Mouse (Mus musculus): ENCODE measurements around the gene Samd9l.
"Not testable (repeated sequence)": the region's sequence is repeated elsewhere in the genome, so short reads cannot be mapped to it uniquely, and the experiment has no call there.

Samd9l gene

DNA sequence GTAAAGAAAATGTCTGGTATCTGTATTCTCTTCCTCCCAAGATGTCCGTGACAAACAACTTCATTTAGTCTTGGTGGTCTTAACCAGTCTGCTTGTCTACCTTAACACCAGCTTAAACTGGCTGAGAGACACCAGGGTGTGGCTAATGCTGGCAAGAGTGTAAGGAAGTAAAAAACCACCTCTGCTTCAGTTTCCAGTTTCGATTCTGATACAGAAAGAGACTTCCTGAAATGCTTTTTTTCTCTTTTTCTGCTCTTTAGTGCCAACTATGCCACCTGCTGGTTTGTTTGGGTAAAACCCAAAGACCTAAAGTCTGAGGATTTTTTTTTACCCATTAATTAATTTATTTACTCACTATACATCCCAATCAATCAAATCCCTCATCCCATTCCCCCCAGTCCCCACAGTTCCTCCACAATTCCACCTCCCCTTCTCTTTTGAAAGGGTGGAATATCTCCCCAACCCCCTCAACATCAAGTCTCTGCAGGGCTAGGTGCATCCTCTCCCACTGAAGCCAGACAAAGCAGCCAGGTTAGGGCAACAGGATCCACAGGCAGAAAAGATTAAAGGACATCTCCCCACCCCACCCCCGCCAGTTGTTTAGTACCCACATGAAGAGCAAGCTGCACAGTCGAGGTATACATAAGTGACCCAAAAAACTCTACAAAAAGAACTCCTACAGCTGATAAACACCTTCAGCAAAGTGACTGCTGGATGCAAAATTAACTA is at the start of gene Samd9l:
Samd9l (minus strand) TSS at position 233 of the 729 bp plus-strand sequence.
- peak; percentile 58 to 71 for DNase-seq (ENCODE audit: low spot score in 2 of 2)

DNA sequence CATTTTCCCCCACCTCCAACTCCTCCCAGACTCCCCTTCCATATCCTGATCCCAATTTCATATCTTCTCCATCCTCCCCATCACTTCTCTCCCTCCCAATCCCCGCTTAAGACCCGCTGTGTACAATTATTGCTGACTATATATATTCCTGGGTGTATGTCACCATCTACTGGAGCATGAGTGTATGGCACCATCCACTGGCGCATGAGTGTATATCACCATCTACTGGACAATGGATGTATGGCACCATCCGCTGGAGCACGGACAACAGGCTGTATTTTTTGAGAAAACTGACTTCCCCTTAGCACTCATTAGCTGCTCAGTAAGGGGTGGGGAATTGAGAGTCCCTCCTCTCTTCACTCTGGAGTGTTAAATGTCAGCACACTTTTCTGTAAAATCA is 48.0 kb upstream of the Samd9l start:
- DNase-seq (ENCODE audit: low spot score in 2 of 2) = peak; percentile 68 to 72

DNA sequence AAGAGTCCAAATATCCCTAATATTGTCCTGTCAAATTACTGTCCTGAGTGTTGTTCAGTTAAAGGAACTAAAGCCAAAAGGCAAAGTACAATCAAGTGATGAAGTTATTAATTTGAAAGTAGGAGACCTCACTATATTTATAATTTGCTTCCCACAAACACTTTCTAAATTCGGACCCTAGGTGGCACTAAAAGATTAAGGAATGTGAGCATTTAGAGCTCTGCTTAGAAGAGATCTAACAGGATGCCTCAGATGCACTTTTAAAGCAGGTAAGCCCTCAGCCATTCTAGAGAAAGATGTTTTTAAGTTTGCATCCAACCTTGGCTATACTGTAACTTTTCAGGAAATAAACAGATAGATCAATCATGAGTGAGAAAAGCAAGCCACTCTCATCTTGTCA is 44.5 kb upstream of the Samd9l start:
- no peak for DNase-seq (ENCODE audit: low spot score in 2 of 2)

DNA sequence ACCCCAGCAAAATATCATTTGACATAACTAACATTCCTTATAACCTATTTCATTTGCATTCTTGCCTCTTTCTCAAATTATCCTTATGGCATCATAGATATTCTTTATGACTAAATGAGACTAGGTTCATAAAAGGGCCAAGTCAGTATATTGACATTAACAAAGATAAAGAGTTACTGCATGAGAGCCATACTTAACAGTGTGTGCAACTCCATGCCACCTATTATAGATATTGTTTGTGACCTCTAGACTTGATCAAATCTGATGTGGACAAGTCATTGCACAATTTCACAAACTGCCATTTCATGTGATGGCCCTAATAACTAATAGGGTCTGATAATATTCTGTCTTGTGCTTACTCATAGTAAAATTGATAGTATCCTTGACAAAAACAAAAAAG is 36.7 kb upstream of the Samd9l start:
- no peak for DNase-seq (ENCODE audit: low spot score in 2 of 2)

DNA sequence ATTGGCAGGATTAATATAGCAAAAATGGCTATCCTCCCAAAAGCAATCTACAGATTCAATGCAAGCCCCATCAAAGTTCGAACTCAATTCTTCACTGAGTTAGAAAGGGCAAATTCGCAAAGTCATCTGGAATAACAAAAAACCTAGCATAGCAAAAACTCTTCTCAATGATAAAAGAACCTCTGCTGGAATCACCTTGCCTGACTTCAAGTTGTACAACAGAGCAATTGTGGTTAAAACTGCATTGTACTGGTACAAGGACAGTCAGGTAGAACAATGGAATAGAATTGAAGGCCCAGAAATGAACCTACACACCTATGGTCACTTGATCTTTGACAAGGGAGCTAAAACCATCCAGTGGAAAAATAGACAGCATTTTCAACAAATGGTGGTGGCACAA is 31.6 kb upstream of the Samd9l start:
- not testable (repeated sequence) for DNase-seq (ENCODE audit: low spot score in 2 of 2)

DNA sequence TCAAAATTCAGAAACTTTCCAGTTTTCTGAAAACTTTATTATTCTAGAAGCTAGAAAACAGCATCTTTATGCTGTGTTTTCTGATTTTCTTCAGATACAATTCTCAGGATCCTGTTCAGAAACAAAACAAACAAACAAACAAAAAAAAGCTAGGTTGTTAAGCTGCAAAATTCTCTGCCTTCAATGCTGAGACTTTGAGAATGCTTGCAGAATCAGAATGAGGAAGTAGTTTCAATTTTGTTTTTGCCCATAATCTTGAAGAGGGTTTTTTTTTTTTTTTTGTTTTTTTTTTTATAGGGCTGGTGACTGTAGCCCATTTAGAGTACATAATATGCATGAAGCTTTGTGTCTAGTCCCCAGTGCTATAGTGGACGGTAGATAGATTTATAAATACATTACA is 27.7 kb upstream of the Samd9l start:
- DNase-seq (ENCODE audit: low spot score in 2 of 2) = no peak

DNA sequence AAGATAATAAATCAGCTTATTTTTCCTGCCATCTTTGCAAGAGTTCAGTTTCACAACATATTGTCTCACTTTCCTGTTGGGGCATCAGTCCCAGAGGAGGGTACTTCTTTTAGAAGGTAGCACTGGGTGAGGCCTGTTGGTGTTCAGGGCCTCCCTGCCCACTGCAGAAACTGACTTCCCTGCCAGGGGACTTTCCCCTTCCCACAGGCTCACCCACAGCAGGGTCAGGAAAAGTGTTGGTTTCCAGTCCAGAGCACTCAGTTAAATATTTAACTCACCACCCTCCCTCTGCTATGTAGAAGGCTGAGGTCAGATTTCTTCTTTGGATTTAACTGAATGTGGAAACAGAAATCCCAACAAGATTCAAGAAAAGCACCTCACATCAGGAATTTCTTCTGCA is 26.0 kb upstream of the Samd9l start:
- DNase-seq (ENCODE audit: low spot score in 2 of 2) = not testable (repeated sequence)

DNA sequence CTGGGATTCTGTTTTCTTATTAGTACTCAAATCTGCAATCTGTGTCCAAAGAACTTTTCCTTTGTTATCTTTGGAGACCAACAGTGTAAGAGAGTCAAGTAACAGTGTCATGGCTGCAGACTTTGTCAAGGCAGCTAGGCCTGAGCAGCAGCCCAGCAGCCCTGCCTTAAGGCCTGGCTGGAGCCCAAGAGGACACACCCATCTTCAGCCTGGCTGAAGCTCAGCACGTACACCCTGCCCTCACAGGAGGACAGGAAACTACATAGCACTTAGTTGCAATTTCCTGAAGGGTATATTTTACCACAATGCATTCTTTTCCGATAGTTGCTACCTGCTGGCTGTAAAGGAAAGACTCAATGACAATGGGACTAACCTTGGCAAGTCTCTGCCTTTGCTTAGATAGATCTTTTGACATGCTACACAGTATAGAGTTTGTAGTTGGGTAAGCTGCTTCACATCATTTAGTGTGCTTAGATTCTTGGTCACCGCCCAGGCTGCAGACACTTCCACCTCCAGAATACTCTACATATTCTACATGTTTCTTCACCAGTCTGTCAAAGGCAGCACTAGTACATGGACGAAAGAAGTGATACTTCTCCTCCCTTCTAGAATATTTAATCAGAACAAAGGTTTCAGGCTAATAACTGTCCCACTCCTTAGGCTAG is 25.4 kb upstream of the Samd9l start:
- DNase-seq (ENCODE audit: low spot score in 2 of 2) = not testable (repeated sequence)

DNA sequence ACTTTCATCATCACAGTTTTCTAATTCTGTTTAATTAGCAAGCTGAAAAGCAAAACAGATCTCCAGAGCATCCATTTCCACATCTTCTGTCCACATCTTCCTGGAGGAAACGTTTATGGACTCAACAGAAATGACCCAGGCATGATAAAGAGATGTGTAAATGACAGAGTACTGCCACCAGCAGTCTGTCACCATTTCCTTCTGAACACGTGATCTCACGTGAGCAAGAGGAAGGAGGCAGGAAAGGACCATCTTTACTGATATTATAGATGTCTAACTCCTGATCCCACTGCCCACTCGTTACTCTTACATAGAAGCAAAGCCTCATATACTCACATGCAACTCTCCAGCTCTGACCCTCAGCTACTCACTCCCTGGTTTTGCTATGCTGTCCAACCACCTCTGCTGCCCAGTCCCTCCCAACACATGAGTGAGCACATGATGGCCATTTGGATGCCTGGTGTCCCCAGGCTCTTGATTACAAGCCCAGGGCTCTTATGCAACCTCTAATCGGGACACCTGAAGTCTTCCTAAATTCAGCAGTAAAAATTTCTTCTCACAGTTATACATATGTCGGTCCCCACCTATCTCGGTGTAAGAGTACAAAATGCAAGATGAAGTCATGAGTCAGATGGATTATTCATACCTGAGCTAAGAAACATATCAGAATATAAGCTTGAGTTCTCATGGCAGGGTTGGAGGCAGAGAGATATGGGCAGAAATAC is 2.0 kb downstream of the Samd9l start:
- DNase-seq (ENCODE audit: low spot score in 2 of 2) = not testable (repeated sequence)

DNA sequence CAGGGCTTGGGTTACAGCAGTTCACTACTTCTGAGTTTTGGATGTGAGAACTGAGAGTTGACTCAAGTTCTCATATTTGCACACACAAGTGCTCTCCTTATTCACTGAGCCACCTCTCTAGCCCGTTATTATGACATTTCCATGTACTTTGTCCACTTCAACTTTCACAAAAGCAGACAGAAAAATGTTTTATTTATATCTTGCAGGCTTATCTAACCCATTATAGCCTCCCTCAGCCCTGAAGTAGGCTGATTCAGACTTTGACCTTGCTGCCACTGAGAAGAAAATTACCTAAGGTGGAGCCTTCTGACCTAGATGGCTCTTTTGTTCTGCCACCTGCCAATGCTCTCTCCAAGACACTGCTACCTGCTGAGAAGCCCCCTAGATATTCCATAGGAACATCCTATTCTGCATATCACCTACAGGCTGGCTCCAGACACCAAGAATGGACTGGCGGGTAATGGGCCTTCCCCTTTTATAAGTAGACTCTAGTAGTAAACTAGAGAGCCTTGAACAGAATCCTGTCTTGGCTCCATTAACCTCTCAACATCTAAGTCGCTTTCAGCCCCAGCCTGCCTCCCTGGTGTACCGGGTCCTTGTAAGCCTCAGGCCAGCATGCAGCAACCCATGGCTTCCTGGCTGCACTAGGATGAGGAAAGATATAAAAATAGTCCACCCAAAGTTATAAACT is 3.3 kb downstream of the Samd9l start:
- not testable (repeated sequence) for DNase-seq (ENCODE audit: low spot score in 2 of 2)

DNA sequence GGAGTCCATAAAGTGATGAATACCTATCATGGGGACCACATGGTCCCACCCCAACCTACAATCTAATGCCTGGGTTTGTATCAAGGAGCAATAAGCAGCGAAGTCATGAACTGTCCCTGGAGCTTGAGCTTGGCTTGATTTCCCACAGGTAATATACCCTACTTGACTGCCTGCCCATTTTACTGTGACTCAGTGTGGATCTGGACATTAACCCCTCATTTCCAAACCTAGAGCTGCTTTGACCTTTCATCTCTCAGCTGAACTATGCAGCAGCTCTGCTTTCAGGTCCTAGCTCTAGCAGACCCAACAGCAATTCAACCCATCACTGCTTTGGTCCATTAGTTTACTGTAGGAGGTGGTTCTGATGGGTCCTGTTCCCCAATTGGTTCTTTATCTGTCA is 9.4 kb downstream of the Samd9l start:
- DNase-seq (ENCODE audit: low spot score in 2 of 2) = no peak

DNA sequence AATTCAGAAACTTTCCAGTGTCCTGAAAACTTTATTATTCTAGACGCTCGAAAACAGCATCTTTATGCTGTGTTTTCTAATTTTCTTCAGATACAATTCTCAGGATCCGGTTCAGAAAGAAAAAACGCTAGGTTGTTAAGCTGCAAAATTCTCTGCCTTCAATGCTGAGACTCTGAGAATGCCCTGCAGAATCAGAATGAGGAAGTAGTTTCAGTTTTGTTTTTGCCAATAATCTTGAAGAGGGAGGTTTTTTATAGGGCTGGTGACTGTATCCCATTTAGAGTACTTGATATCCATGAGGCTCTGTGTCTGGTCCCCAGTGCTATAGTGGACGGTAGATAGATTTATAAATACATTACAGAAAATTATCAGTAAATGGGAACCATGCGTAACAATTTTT is 12.8 kb downstream of the Samd9l start:
- no peak for DNase-seq (ENCODE audit: low spot score in 2 of 2)

DNA sequence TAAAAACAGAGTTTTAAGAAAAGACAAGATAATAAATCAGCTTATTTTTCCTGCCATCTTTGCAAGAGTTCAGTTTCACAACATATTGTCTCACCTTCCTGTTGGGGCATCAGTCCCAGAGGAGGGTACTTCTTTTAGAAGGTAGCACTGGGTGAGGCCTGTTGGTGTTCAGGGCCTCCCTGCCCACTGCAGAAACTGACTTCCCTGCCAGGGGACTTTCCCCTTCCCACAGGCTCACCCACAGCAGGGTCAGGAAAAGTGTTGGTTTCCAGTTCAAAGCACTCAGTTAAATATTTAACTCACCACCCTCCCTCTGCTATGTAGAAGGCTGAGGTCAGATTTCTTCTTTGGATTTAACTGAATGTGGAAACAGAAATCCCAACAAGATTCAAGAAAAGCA is 14.6 kb downstream of the Samd9l start:
- DNase-seq (ENCODE audit: low spot score in 2 of 2) = not testable (repeated sequence)

DNA sequence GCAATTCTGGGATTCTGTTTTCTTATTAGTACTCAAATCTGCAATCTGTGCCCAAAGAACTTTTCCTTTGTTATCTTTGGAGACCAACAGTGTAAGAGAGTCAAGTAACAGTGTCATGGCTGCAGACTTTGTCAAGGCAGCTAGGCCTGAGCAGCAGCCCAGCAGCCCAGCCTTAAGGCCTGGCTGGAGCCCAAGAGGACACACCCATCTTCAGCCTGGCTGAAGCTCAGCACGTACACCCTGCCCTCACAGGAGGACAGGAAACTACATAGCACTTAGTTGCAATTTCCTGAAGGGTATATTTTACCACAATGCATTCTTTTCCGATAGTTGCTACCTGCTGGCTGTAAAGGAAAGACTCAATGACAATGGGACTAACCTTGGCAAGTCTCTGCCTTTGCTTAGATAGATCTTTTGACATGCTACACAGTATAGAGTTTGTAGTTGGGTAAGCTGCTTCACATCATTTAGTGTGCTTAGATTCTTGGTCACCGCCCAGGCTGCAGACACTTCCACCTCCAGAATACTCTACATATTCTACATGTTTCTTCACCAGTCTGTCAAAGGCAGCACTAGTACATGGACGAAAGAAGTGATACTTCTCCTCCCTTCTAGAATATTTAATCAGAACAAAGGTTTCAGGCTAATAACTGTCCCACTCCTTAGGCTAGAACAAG is 15.1 kb downstream of the Samd9l start:
- not testable (repeated sequence) for DNase-seq (ENCODE audit: low spot score in 2 of 2)

DNA sequence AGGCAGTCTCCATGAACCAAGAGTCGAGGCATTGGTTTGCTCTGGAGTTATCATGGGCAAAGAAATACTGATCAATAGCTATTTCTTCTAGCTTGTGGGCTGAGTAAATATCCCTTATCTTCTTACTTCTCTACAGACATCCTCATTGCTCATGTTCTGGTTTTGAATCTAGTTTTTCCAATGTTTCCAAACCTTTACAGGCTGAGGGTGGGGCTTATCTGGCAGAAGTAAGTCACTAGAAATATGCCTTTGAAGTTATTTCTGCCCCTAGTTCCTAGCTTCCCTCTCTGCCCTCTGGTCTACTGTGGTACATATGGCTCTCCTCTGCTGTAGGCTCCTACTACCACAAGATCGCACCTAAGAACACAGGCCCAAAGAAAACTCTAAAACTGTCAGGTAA is 20.2 kb downstream of the Samd9l start:
- DNase-seq (ENCODE audit: low spot score in 2 of 2) = no peak

DNA sequence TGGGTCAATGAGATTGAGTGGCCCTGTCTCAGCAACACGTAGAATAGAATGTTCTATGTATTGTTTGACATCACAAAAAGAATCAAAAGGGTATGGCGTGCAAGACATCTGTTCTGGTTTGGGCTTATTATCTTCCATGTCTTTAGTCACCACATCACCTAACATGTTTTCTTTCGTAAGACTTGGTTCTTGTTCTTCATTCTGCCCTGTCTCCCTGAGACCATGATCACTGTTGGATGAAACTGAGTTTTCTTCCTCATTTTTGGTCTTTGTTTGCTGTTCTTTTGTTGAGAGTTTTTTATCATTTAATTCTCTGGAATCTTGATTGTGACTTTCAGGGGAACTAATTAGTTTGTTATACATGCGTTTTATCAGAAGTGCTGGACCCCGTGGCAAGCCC is 22.7 kb downstream of the Samd9l start:
- no peak for DNase-seq (ENCODE audit: low spot score in 2 of 2)

DNA sequence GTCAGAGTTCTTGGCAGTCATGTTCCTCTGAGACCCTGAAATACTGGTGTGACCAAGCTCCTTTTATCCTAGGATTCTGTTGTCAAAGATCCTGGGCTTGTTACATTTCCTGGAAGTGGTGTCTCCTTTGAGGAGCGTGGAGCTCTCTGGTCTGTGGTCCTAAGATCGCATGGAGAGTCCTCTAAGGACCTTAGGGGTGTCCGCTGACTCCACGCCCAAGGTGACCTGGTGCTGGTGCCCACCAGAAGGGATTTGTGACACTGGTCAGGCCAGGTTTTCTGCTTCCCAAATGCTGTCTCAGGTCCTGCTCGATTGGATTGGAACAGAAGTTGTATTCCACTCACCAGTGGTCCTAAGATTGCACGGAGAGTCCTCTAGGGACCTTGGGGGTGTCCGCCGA is 29.8 kb downstream of the Samd9l start:
- no peak for DNase-seq (ENCODE audit: low spot score in 2 of 2)

DNA sequence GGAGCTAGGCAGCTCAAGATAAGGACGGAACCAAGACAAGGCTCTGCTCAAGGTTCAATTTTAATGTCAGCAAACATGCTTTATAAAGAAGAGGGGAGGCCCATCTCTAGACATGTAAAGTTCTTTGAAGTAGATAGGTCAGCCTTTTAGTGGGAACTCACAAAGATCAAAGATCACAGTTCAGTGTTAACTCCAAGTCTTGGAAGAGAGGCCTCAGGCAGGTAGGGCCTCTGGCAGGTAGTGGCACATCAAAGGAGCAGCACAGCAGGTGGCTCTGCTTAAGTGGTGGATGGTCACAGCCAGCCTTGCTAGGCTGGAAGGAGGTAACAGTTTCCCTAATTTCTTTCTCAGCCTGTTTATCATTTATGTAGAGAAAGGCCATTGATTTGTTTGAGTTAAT is 33.8 kb downstream of the Samd9l start:
- not testable (repeated sequence) for DNase-seq (ENCODE audit: low spot score in 2 of 2)

DNA sequence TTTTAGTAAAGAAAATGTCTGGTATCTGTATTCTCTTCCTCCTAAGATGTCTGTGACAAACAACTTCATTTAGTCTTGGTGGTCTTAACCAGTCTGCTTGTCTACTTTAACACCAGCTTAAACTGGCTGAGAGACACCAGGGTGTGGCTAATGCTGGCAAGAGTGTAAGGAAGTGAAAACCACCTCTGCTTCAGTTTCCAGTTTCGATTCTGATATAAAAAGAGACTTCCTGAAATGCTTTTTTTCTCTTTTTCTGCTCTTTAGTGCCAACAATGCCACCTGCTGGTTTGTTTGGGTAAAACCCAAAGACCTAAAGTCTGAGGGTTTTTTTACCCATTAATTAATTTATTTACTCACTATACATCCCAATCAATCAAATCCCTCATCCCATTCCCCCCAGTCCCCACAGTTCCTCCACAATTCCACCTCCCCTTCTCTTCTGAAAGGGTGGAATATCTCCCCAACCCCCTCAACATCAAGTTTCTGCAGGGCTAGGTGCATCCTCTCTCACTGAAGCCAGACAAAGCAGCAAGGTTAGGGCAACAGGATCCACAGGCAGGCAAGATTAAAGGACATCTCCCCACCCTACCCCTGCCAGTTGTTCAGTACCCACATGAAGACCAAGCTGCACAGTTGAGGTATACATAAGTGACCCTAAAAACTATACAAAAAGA is 53.3 kb downstream of the Samd9l start:
- peak; percentile 28 to 34 for DNase-seq (ENCODE audit: low spot score in 2 of 2)

DNA sequence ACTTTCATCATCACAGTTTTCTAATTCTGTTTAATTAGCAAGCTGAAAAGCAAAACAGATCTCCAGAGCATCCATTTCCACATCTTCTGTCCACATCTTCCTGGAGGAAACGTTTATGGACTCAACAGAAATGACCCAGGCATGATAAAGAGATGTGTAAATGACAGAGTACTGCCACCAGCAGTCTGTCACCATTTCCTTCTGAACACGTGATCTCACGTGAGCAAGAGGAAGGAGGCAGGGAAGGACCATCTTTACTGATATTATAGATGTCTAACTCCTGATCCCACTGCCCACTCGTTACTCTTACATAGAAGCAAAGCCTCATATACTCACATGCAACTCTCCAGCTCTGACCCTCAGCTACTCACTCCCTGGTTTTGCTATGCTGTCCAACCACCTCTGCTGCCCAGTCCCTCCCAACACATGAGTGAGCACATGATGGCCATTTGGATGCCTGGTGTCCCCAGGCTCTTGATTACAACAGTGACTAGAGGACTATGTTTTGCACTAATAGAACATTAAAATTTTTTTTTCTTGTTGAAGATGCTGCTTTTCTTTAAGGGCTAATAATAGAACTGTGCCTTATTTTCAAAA is 54.2 kb downstream of the Samd9l start:
- not testable (repeated sequence) for DNase-seq (ENCODE audit: low spot score in 2 of 2)
